Mouse (Mus musculus): ENCODE data around the gene Zfp592.

GRCm38 (mm10) chr7:80971419-80971818 is 22.1 kb upstream of the Zfp592 start:
- TF ChIP-seq GATA1 (IDR thresholded peaks at IDR 0.05; ENCODE audit: low read length), result no peak
- TF ChIP-seq TAL1 (IDR thresholded peaks at IDR 0.05; ENCODE audit: low read length), result no peak
